8 mouse cellular contexts compared by ENCODE assay signal in genomic region chr5:63649070-63649532, GRCm38 (mm10). TPM values are rescaled to one million over a fixed set of nuclear protein-coding genes. Genes with fewer than 3 reads are reported as not detected.
DNase-seq lines count a peak whose midpoint lies in the region; ATAC-seq and TF ChIP-seq lines count a peak whose summit lies in the region.

Gene Nwd2, plus strand, starts transcription at chr5:63649102.

- peak within 1 kb of the TSS; percentile 60 for H3K9ac ChIP-seq in midbrain, embryonic 12.5 days (replicated peaks)
- no peak within 1 kb of the TSS for H3K9ac ChIP-seq in heart, adult 2 months (ENCODE audit: low read depth, low read length)

- peak within 1 kb of the TSS; percentile 100 for H3K4me2 ChIP-seq in midbrain, embryonic 12.5 days (replicated peaks)

- peak; percentile 31 for ATAC-seq in midbrain, embryonic 12.5 days (ENCODE audit: low FRiP score, low read depth)
- ATAC-seq in activated CD4-positive, CD25-positive, alpha-beta regulatory T cell, adult 4 months, result no peak

- DNase-seq in layer of hippocampus, adult 11-12 months (ENCODE audit: low spot score), result peak; percentile 35
- no peak for DNase-seq in layer of hippocampus, adult 9-10 months (ENCODE audit: low spot score)
- peak; percentile 9 for DNase-seq in forelimb bud, embryonic 11.5 days (ENCODE audit: low read depth, low spot score)
- peak in 1 of 2 experiments; percentile 31 for DNase-seq in layer of hippocampus, adult 2 months (ENCODE audit: low spot score in 2 of 2)
- no peak for DNase-seq in spleen, postnatal 36 days (ENCODE audit: low spot score in 2 of 2)
- no peak for DNase-seq in heart, adult 2 months

- TF ChIP-seq EP300 in heart, adult 2 months (IDR thresholded peaks at IDR 0.05; ENCODE audit: insufficient read depth, low read depth, low read length), result no peak

- H3K4me3 ChIP-seq in layer of hippocampus, adult 2 months, result peak within 1 kb of the TSS; percentile 84
- H3K4me3 ChIP-seq in midbrain, embryonic 12.5 days, result peak within 1 kb of the TSS; percentile 63
- H3K4me3 ChIP-seq in heart, adult 2 months, result no peak within 1 kb of the TSS

- H3K9me3 ChIP-seq in midbrain, embryonic 12.5 days, result no peaks in the 10 kb centered on the region

- H3K27ac ChIP-seq in layer of hippocampus, adult 2 months, result peak within 1 kb of the TSS; percentile 93
- no peak within 1 kb of the TSS for H3K27ac ChIP-seq in midbrain, embryonic 12.5 days (replicated peaks)
- no peak within 1 kb of the TSS for H3K27ac ChIP-seq in heart, adult 2 months

- no peak for TF ChIP-seq POLR2A in heart, adult 2 months (IDR thresholded peaks at IDR 0.05; ENCODE audit: insufficient read depth, low read depth, low read length)

- no peaks in the 10 kb centered on the region for H3K36me3 ChIP-seq in midbrain, embryonic 12.5 days
- no peaks in the 10 kb centered on the region for H3K36me3 ChIP-seq in heart, adult 2 months (ENCODE audit: control insufficient read depth, insufficient read depth, low read length)

- TF ChIP-seq CTCF in layer of hippocampus, adult 2 months (conservative IDR thresholded peaks at IDR 0.05), result peak; percentile 54
- no peak for TF ChIP-seq CTCF in heart, adult 2 months (IDR thresholded peaks at IDR 0.05)

- peaks cover 15% of the 10 kb centered on the region for H3K4me1 ChIP-seq in midbrain, embryonic 12.5 days
- no peaks in the 10 kb centered on the region for H3K4me1 ChIP-seq in heart, adult 2 months (ENCODE audit: control insufficient read depth, insufficient read depth, low read length)

- intact Hi-C loops in heart, adult 2 months (cut with DNase I), result no loop called here

- WGBS in midbrain, embryonic 12.5 days, result 1% methylated on average over 29 of the region's 29 CpGs
- WGBS in heart, adult 2 months, result 3% methylated on average over 29 of the region's 29 CpGs

- H3K27me3 ChIP-seq in midbrain, embryonic 12.5 days, result peaks cover 40% of the 10 kb centered on the region
- peaks cover 15% of the 10 kb centered on the region for H3K27me3 ChIP-seq in heart, adult 2 months (ENCODE audit: control insufficient read depth, insufficient read depth, low read length)

- H3K79me2 ChIP-seq in heart, adult 2 months (replicated peaks; ENCODE audit: control insufficient read depth, insufficient read depth, low read length), result no peaks in the 10 kb centered on the region

RNA-seq across cellular contexts. Expression of gene Nwd2, which starts in this region (rescaled TPM):
- 10 to 100 TPM; 20.9 to 22.3 TPM for total RNA-seq in layer of hippocampus, adult 2 months (2021)
- polyA plus RNA-seq in midbrain, embryonic 12.5 days (2016; fragmentation: Nextera tagmentation; extraction: Ambion mirVana), result 1.8 and 3.6 TPM in 2 replicates
- under 1 TPM in 1 of 2 experiments, not detected in 1; 0.17 TPM for polyA plus RNA-seq in activated CD4-positive, CD25-positive, alpha-beta regulatory T cell, adult 4 months (2017; shearing (Covaris generic))
- total RNA-seq in heart, adult 2 months (2021), result not detected
- not detected in 2 replicates for polyA plus RNA-seq in heart, adult 2 months (2012; rRNA removed)

Comparison
In these comparisons a context has a peak if more than half of its experiments do, and no peak if none do; other contexts are left out.
1. RNA of gene Nwd2 (total RNA-seq): 20.9 to 22.3 TPM in layer of hippocampus, adult 2 months; not detected in heart, adult 2 months; every median in the first group is over 10 times any median in the second.
2. DNase-seq: peak in layer of hippocampus, adult 11-12 months (single experiment) and forelimb bud, embryonic 11.5 days (single experiment); none in layer of hippocampus, adult 9-10 months (single experiment), spleen, postnatal 36 days (0 of 2) and heart, adult 2 months (0 of 2).